In the genomic region with DNA sequence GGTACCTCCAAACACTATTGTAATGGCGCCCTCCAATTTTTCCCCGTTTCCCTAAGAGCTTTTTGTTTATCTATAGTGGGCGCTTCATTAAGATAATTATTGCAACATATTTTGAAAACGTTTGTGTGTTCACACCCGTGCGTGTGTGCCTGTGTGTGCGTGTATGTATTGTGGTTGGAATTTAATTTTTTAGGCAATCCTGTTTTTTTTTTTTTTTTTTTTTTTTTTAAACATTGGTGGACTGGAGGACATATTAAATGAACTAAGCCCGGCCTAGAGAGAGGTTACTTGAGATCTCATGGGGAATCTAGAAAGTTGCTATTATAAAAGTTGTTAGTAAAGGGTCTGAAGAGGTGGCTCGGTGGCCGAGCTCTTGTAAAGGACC, we compare ENCODE assay signal across 8 mouse cellular contexts. TPM values are rescaled to one million over a fixed set of nuclear protein-coding genes. Genes with fewer than 3 reads are reported as not detected.
DNase-seq lines count a peak whose midpoint lies in the region; ATAC-seq and TF ChIP-seq lines count a peak whose summit lies in the region.

No protein-coding gene starts in this region.

- peaks cover 8% of the 10 kb centered on the region; the same call in 1 of the 2 replicates for H3K36me3 ChIP-seq in kidney, postnatal 0 days (ENCODE audit: insufficient read depth, low read length)
- peaks cover 5% of the 10 kb centered on the region for H3K36me3 ChIP-seq in embryonic facial prominence, embryonic 11.5 days (replicated peaks; ENCODE audit: control insufficient read depth, insufficient read depth, low read depth, low read length)
- no peaks in the 10 kb centered on the region for H3K36me3 ChIP-seq in hindbrain, postnatal 0 days (ENCODE audit: insufficient read depth, low read length)
- no peaks in the 10 kb centered on the region; the same call in 1 of the 2 replicates for H3K36me3 ChIP-seq in midbrain, postnatal 0 days (ENCODE audit: insufficient read depth, low read length)

- peak overlapping the region; percentile 79 for H3K4me2 ChIP-seq in kidney, postnatal 0 days (ENCODE audit: low read length)
- peak overlapping the region; percentile 62 for H3K4me2 ChIP-seq in embryonic facial prominence, embryonic 11.5 days (ENCODE audit: low read depth, low read length)
- H3K4me2 ChIP-seq in hindbrain, postnatal 0 days (ENCODE audit: low read depth, low read length), result peak overlapping the region; percentile 78
- H3K4me2 ChIP-seq in midbrain, postnatal 0 days (ENCODE audit: low read depth, low read length, poor library complexity, severe bottlenecking), result peak overlapping the region; percentile 71

- peaks cover 16% of the 10 kb centered on the region for H3K4me1 ChIP-seq in kidney, postnatal 0 days (replicated peaks; ENCODE audit: insufficient read depth, low read length)
- no peaks in the 10 kb centered on the region for H3K4me1 ChIP-seq in embryonic facial prominence, embryonic 11.5 days (ENCODE audit: control insufficient read depth, insufficient read depth, low read length)
- H3K4me1 ChIP-seq in hindbrain, postnatal 0 days (ENCODE audit: insufficient read depth, low read length), result peaks cover 16% of the 10 kb centered on the region
- peaks cover 4% of the 10 kb centered on the region; the same call in 1 of the 2 replicates for H3K4me1 ChIP-seq in midbrain, postnatal 0 days (ENCODE audit: insufficient read depth, low read length)

- DNase-seq in kidney, postnatal 0 days (ENCODE audit: low spot score), result no peak
- no peak for DNase-seq in kidney, postnatal 4 days
- no peak for DNase-seq in embryonic facial prominence, embryonic 11.5 days (ENCODE audit: low spot score)
- no peak for DNase-seq in hindbrain, postnatal 0 days (ENCODE audit: low spot score)
- DNase-seq in midbrain, postnatal 0 days (ENCODE audit: low spot score), result no peak
- no peak for DNase-seq in right cerebral cortex, postnatal 36 days (ENCODE audit: low spot score in 2 of 2)
- no peak for DNase-seq in thymus, postnatal 0 days (ENCODE audit: low spot score)

- no peaks in the 10 kb centered on the region for H3K9me3 ChIP-seq in kidney, postnatal 0 days (replicated peaks; ENCODE audit: low read length)
- no peaks in the 10 kb centered on the region for H3K9me3 ChIP-seq in embryonic facial prominence, embryonic 11.5 days (replicated peaks; ENCODE audit: control insufficient read depth, low read length)
- no peaks in the 10 kb centered on the region for H3K9me3 ChIP-seq in hindbrain, postnatal 0 days (ENCODE audit: low read length)
- H3K9me3 ChIP-seq in midbrain, postnatal 0 days (ENCODE audit: low read length), result no peaks in the 10 kb centered on the region

- no peaks in the 10 kb centered on the region for H3K27me3 ChIP-seq in kidney, postnatal 0 days (ENCODE audit: insufficient read depth, low read length)
- H3K27me3 ChIP-seq in embryonic facial prominence, embryonic 11.5 days (ENCODE audit: control insufficient read depth, insufficient read depth, low read length), result no peaks in the 10 kb centered on the region
- no peaks in the 10 kb centered on the region for H3K27me3 ChIP-seq in hindbrain, postnatal 0 days (ENCODE audit: insufficient read depth, low read length)
- no peaks in the 10 kb centered on the region for H3K27me3 ChIP-seq in midbrain, postnatal 0 days (ENCODE audit: insufficient read depth, low read length)

- no peak for TF ChIP-seq CTCF in kidney, postnatal 0 days (IDR thresholded peaks at IDR 0.05; ENCODE audit: low read depth)
- TF ChIP-seq CTCF in hindbrain, postnatal 0 days (IDR thresholded peaks at IDR 0.05; ENCODE audit: low read depth), result no peak
- TF ChIP-seq CTCF in midbrain, postnatal 0 days (IDR thresholded peaks at IDR 0.05), result no peak

- H3K4me3 ChIP-seq in kidney, postnatal 0 days (replicated peaks; ENCODE audit: low read depth, low read length), result peak overlapping the region; percentile 98
- peak overlapping the region; percentile 99 for H3K4me3 ChIP-seq in embryonic facial prominence, embryonic 11.5 days (ENCODE audit: low read depth, low read length)
- peak overlapping the region; percentile 78 for H3K4me3 ChIP-seq in hindbrain, postnatal 0 days (ENCODE audit: low read length)
- peak overlapping the region; percentile 94 for H3K4me3 ChIP-seq in midbrain, postnatal 0 days (ENCODE audit: low read depth, low read length)

- 4% methylated on average over 10 of the region's 10 CpGs for WGBS in kidney, postnatal 0 days
- 7% methylated on average over 10 of the region's 10 CpGs for WGBS in embryonic facial prominence, embryonic 11.5 days
- 3% methylated on average over 10 of the region's 10 CpGs for WGBS in hindbrain, postnatal 0 days
- 4% methylated on average over 10 of the region's 10 CpGs for whole genome bisulfite sequencing in midbrain, postnatal 0 days

- ATAC-seq in kidney, postnatal 0 days (replicated peaks; ENCODE audit: low FRiP score, low read depth), result no peak
- no peak for ATAC-seq in embryonic facial prominence, embryonic 11.5 days (replicated peaks; ENCODE audit: insufficient number of reproducible peaks, low FRiP score, low TSS enrichment, low read depth)
- no peak for ATAC-seq in hindbrain, postnatal 0 days
- no peak for ATAC-seq in midbrain, postnatal 0 days (ENCODE audit: low FRiP score)
- ATAC-seq in frontal cortex, adult (ENCODE audit: low TSS enrichment), result no peak

- peak overlapping the region; percentile 100 for H3K27ac ChIP-seq in kidney, postnatal 0 days
- peak overlapping the region; percentile 100 for H3K27ac ChIP-seq in embryonic facial prominence, embryonic 11.5 days (replicated peaks; ENCODE audit: low read depth, low read length)
- peak overlapping the region; percentile 100 for H3K27ac ChIP-seq in hindbrain, postnatal 0 days
- H3K27ac ChIP-seq in midbrain, postnatal 0 days (ENCODE audit: low read depth, low read length), result peak overlapping the region; percentile 99

- H3K9ac ChIP-seq in kidney, postnatal 0 days (ENCODE audit: low read depth, low read length), result peak overlapping the region; percentile 100
- H3K9ac ChIP-seq in embryonic facial prominence, embryonic 11.5 days (replicated peaks; ENCODE audit: low read length), result peak overlapping the region; percentile 100
- peak overlapping the region; percentile 100 for H3K9ac ChIP-seq in hindbrain, postnatal 0 days (replicated peaks; ENCODE audit: low read length)
- peak overlapping the region; percentile 99 for H3K9ac ChIP-seq in midbrain, postnatal 0 days (replicated peaks; ENCODE audit: low read length, poor library complexity, severe bottlenecking)

RNA-seq across cellular contexts. Expression of a gene that starts 1.4 kb away (rescaled TPM):
- polyA plus RNA-seq in kidney, postnatal 0 days (2015; fragmentation: Nextera tagmentation; extraction: Ambion mirVana), result 377 and 437 TPM in 2 replicates
- polyA plus RNA-seq in embryonic facial prominence, embryonic 11.5 days (2014; fragmentation: Nextera tagmentation; extraction: Ambion mirVana), result 825 and 859 TPM in 2 replicates
- 393 and 416 TPM in 2 replicates for total RNA-seq in hindbrain, postnatal 0 days (2014; rRNA removed)
- polyA plus RNA-seq in hindbrain, postnatal 0 days (2015; fragmentation: Nextera tagmentation; extraction: Ambion mirVana), result 340 and 356 TPM in 2 replicates
- total RNA-seq in midbrain, postnatal 0 days (2014; rRNA removed), result 432 and 533 TPM in 2 replicates
- polyA plus RNA-seq in midbrain, postnatal 0 days (2015; fragmentation: Nextera tagmentation; extraction: Ambion mirVana), result 276 and 321 TPM in 2 replicates
- 159 and 162 TPM in 2 replicates for polyA plus RNA-seq in thymus, postnatal 0 days (2015; fragmentation: Nextera tagmentation; extraction: Ambion mirVana)
